Mouse (Mus musculus) stomach, embryonic 14.5 days (tissue): ENCODE measurements at regions not wholly inside any gene's neighbourhood (a gene's known extent, or its start where the extent isn't known, plus 50 kb on each side); places are given as distances from the start of the nearest gene placed in this dataset.

ENCODE experiments used
- ATAC-seq: fragments of 200-750 bp; cut with Nextera tagmentation; 2 replicates; pipeline ENCODE4 v1.8.0; 2017; ENCODE audit warnings: low read depth, moderate TSS enrichment; ENCODE audit not compliant: insufficient number of reproducible peaks, insufficient read depth, low FRiP score
- H3K27ac ChIP-seq: fragments of 300-500 bp; sonication (generic); 2 replicates; pipeline ENCODE4 v1.5.1; 2014; ENCODE audit warnings: mild to moderate bottlenecking, low read length, moderate library complexity, mixed read lengths
- H3K27me3 ChIP-seq: fragments of 300-500 bp; sonication (generic); 2 replicates; pipeline ENCODE4 v1.6.1; 2014; ENCODE audit warnings: low read length, control low read depth, mixed read lengths; ENCODE audit not compliant: control insufficient read depth, insufficient read depth
- H3K36me3 ChIP-seq: fragments of 300-500 bp; sonication (generic); 2 replicates; pipeline ENCODE4 v1.6.1; 2014; ENCODE audit warnings: mild to moderate bottlenecking, control low read depth, low read length, moderate library complexity, mixed read lengths; ENCODE audit not compliant: control insufficient read depth, insufficient read depth
- H3K4me1 ChIP-seq: fragments of 300-500 bp; sonication (generic); 2 replicates; pipeline ENCODE4 v1.6.1; 2014; ENCODE audit warnings: low read length, control low read depth, mixed read lengths; ENCODE audit not compliant: control insufficient read depth, insufficient read depth
- H3K4me2 ChIP-seq: fragments of 300-500 bp; sonication (generic); replicated peaks from 2 replicates; pipeline ENCODE4 v1.6.1; 2014; ENCODE audit warnings: low read depth, low read length, control low read depth
- H3K4me3 ChIP-seq: fragments of 300-500 bp; sonication (generic); 2 replicates; pipeline ENCODE4 v1.5.1; 2014; ENCODE audit warnings: low read depth, low read length, control low read depth
- H3K9ac ChIP-seq: fragments of 300-500 bp; sonication (generic); replicated peaks from 2 replicates; pipeline ENCODE4 v1.6.1; 2014; ENCODE audit warnings: low read depth, mild to moderate bottlenecking, control low read depth, low read length, moderate library complexity, mixed read lengths
- H3K9me3 ChIP-seq: fragments of 300-500 bp; sonication (generic); 2 replicates; pipeline ENCODE4 v1.6.1; 2016; ENCODE audit warnings: low read depth, low read length, control low read depth; ENCODE audit not compliant: control insufficient read depth
- WGBS: fragments of 180-500 bp; shearing (Covaris S2); extraction: QIAGEN DNeasy Blood & Tissue Kit; methylation state at CpG from one replicate; pipeline ENCODE4 v1.1.7; 2014; 5-methylcytosine and 5-hydroxymethylcytosine counted together

DNA sequence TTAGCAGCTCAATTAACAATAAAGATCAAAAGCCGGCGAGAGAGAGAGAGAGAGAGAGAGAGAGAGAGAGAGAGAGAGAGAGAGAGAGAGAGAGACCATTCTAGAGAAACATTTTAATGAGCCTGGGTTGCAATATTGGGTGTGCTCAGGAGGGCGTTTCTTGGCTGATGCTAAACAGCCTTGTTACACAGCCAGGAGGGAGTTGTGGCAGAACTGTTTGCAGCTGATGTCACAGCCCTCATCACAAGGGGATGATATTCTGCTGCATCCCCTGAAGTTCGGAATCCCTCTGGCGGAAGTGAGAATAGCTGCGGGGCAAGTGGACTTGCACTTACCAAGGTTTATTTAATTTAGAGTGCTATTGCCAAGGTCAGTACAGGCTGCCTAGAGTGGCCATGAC lies 100.7 kb upstream of the Fbxo11 start:
- 84% methylated on average over 6 of the region's 6 CpGs for WGBS
- Histone ChIP-seq H3K4me1 (no peaks in the 10 kb centered on the region), H3K4me2 (no peak overlapping the region), H3K36me3 (no peaks in the 10 kb centered on the region), H3K4me3 (no peak overlapping the region), H3K9ac (no peak overlapping the region), H3K27ac (no peak overlapping the region), H3K27me3 (no peaks in the 10 kb centered on the region), H3K9me3 (no peaks in the 10 kb centered on the region)
- ATAC-seq = no peak

DNA sequence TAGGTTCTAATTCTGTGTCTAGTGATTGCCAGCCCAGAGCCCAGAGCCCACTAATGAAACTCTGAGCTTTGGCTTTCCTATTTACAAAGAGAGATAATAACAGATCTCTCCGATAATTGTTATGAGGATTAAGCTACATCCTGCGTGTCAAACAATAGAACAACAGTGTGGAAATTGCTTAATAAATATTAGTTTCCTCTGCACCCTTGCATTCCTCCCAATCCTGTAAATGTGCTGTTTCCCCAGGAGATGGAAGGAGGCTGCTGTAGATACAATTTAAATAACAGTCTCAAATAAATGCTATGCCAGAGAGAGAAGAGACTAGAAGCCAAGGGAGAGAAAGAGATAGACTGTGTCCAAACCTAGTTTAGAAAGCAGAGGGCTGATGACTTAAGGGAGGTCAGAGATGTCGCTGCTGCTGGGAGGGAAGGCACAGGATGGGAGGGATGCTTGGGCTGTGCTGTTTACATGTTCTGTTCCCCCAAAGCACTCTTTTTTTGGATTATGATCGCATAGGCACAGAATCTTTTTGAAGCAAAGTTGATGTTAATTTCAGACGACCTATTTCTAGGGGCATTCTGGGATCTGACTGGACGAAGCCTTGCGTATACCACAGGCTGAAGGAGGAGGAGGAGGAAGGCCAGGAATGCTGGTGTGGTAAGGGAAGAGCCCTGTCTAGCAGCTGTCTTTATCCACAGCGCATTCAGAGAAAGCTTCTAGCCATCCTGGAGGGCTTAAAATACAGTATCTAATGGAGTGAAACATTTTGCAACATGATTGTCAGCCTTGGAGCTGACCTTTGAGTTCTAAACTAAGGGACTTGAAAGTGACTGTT lies 103.4 kb upstream of the Fbxo11 start:
- Histone ChIP-seq H3K4me2 (no peak overlapping the region), H3K4me1 (no peaks in the 10 kb centered on the region), H3K27me3 (no peaks in the 10 kb centered on the region), H3K9ac (no peak overlapping the region), H3K27ac (no peak overlapping the region), H3K36me3 (no peaks in the 10 kb centered on the region), H3K9me3 (no peaks in the 10 kb centered on the region), H3K4me3 (no peak overlapping the region)
- no peak for ATAC-seq
- 64% methylated on average over 8 of the region's 8 CpGs for WGBS

DNA sequence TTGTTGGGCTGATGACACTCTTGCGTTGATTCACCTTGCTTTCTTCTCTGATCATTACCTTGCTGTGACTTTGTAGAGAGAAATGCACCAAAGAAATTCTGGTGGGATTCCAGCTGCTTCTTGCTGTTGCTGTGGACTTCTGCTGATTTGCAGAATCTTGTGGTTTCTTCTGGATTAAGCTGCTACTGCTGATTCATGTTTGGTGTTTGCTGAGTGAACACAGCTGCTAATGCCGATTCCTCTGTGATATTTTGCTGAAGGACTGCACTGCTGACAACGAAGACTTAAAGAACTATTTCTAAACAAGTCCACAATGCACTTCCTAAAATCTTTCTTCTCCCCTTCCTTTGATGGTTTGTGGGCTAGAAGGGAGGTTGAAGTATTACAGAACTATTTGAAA lies 106.5 kb upstream of the Fbxo11 start:
- WGBS = 61% methylated on average over 3 of the region's 3 CpGs
- ATAC-seq = no peak
- no peaks in the 10 kb centered on the region; the same call in 1 of the 2 replicates for H3K9me3 ChIP-seq

DNA sequence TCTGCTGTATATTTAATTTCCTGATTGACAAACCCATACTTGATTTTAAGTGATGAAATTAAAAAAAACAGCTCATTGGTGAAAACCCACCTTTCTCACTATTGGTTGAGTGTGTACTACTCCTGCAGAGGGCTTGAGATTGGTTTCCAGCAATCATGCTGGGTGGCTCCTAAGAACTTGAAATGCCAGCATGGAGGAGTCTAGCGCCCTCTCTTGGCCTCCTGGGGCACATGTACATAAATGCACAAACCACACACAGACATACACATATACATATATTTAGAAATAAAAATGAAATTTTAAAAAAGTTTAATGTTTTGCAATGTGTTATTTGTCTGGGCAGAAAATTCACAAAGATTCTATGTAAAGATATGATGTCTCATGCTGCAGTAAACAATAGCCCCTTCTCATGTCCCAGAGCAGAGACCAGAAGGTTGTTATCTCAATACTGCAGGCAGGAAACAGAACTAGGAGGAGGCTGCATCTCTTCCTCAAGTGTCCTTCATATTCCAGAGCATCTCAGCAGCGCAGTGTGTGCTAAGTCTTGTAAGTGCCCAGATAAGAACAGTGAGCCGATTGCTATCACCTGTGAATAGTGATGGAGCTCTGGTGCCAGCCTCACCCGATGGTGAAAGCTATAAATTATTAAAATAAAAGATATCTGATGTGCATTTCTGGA lies 108.4 kb upstream of the Fbxo11 start:
- no peak for ATAC-seq

More for the DNA sequence above, 106.5 kb upstream of the Fbxo11 start:
- Histone ChIP-seq H3K4me2 (no peak overlapping the region), H3K27ac (no peak overlapping the region), H3K36me3 (no peaks in the 10 kb centered on the region), H3K4me1 (0 out of 2 replicates have a peak, but pooled peaks cover 5% of the 10 kb centered on the region), H3K27me3 (no peaks in the 10 kb centered on the region), H3K9ac (no peak overlapping the region), H3K4me3 (no peak overlapping the region)

DNA sequence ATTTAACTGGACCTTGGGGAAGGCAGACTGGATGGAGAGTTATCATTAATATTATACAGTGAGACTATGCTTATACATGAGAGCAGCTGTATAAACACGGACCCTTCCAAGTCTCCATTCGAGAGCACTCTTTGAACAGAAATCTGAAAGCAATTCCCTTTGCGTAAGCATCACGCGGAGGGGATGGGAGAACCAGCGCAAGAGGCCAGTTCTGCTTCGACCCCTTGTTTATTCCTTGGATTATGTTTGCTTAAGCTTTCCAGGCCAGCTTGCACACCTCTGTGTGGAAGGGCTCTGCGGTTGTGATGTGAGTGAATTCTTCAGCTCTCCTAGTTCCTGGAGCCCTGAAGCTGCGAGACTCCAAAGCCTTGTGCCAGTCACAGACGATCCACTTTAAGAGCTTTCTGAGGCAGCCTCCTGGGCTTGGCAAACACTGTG lies 109.2 kb upstream of the Fbxo11 start:
- Histone ChIP-seq H3K4me1 (0 out of 2 replicates have a peak, but pooled peaks cover 5% of the 10 kb centered on the region), H3K27ac (peak overlapping the region; percentile 66; the same call in 1 of the 2 replicates), H3K9ac (no peak overlapping the region), H3K4me2 (peak overlapping the region; percentile 28), H3K27me3 (no peaks in the 10 kb centered on the region), H3K9me3 (no peaks in the 10 kb centered on the region; the same call in 1 of the 2 replicates), H3K36me3 (no peaks in the 10 kb centered on the region), H3K4me3 (no peak overlapping the region)
- peak; percentile 66; the same call in 1 of the 2 replicates for ATAC-seq
- WGBS = 32% methylated on average over 10 of the region's 10 CpGs

More for the DNA sequence above, 108.4 kb upstream of the Fbxo11 start:
- H3K27ac ChIP-seq = no peak overlapping the region
- H3K27me3 ChIP-seq = no peaks in the 10 kb centered on the region
- H3K9me3 ChIP-seq = no peaks in the 10 kb centered on the region; the same call in 1 of the 2 replicates
- no peak overlapping the region for H3K4me2 ChIP-seq
- no peak overlapping the region for H3K9ac ChIP-seq
- H3K4me1 ChIP-seq = 0 out of 2 replicates have a peak, but pooled peaks cover 5% of the 10 kb centered on the region
- 71% methylated on average over 4 of the region's 4 CpGs for WGBS
- H3K36me3 ChIP-seq = no peaks in the 10 kb centered on the region
- H3K4me3 ChIP-seq = no peak overlapping the region

DNA sequence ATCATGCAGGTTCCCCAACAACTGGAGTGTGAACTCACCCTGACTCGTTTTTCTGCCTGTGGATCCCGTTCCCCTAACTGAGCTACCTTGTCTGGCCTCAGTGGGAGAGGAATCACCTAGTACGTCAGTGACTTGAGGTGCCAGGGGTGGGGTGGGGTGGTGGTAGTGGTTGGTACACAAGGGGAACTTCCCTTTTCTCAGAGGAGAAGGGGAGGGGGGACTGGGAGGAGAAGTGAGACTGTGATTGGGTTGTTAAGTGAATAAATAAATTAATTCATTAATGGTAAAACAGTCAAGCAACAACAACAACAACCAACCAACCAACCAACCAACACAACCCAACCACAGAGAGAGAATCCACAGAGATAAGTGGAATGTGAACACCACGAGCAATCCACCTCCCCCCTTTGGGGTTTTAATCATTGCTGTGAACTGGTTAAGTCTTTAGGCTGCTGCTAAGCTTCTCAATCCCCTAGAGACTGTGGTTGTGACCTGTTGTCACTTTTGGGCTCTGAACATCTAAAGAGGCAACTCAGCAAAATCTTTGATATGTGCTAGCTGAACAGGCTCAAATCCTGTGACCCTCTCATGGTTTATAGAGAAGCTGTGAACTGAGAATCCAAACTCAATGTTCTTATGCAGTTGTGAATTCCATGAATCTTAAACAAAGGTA lies 111.0 kb upstream of the Fbxo11 start:
- H3K4me1 ChIP-seq = 0 out of 2 replicates have a peak, but pooled peaks cover 5% of the 10 kb centered on the region
- WGBS = 88% methylated on average over 4 of the region's 4 CpGs
- no peaks in the 10 kb centered on the region for H3K27me3 ChIP-seq

DNA sequence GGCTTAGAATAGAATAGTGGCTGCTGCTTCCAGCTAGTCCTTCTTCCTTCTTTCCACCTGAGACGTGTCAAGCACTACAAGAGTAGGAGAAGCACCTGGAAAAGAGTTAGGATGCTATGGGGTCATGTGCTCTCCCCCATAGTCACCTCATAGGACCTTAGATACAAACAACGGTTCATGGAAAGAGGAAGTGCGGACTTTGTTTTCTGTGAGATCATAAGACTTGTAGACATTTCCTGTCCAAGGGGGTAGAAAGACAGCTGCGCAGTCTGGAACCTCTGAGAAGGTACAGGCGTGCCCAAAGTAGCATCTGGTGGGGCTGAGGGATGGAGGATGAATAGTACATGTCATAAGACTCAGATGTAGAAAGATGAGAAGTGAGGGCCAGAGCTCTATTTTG lies 125.6 kb upstream of the Fbxo11 start:
- no peaks in the 10 kb centered on the region for H3K4me1 ChIP-seq
- no peaks in the 10 kb centered on the region for H3K27me3 ChIP-seq
- no peaks in the 10 kb centered on the region for H3K36me3 ChIP-seq
- H3K27ac ChIP-seq = no peak overlapping the region
- H3K4me2 ChIP-seq = no peak overlapping the region
- no peak overlapping the region for H3K9ac ChIP-seq
- no peaks in the 10 kb centered on the region for H3K9me3 ChIP-seq
- 81% methylated on average over 5 of the region's 5 CpGs for WGBS
- no peak overlapping the region for H3K4me3 ChIP-seq
- no peak for ATAC-seq

More for the DNA sequence above, 111.0 kb upstream of the Fbxo11 start:
- no peak overlapping the region for H3K4me3 ChIP-seq
- no peak overlapping the region for H3K4me2 ChIP-seq
- H3K36me3 ChIP-seq = no peaks in the 10 kb centered on the region
- H3K9ac ChIP-seq = no peak overlapping the region
- no peaks in the 10 kb centered on the region; the same call in 1 of the 2 replicates for H3K9me3 ChIP-seq
- no peak for ATAC-seq
- no peak overlapping the region for H3K27ac ChIP-seq

DNA sequence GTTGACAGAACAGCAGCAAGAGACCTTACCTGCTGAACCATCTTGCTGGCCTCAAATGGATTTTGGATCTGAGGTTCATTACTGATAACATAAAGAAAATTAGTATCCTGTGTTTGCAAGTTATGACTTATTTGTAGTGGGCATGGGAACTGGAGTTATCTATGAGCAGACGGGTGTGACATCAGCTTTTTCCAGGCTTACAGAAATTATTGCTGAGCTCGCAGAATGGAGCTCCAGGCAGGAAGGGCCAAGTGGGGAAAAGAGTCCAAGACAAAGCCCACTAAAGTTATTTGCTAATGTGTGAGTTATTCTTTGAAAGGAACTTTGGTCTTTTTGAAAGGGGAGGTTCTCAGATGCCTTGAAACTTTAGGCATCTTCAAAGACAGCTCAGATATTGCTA lies 126.4 kb upstream of the Fbxo11 start:
- Histone ChIP-seq H3K4me2 (no peak overlapping the region), H3K9ac (no peak overlapping the region), H3K9me3 (no peaks in the 10 kb centered on the region), H3K27ac (no peak overlapping the region), H3K4me1 (no peaks in the 10 kb centered on the region), H3K36me3 (no peaks in the 10 kb centered on the region), H3K27me3 (no peaks in the 10 kb centered on the region), H3K4me3 (no peak overlapping the region)
- ATAC-seq = no peak
- WGBS = 84% methylated on average over 2 of the region's 2 CpGs
